Mouse (Mus musculus) neural tube, embryonic 14.5 days (tissue): ENCODE results near the gene Sult2a2. TPM values are rescaled to one million over a fixed set of nuclear protein-coding genes. Genes with fewer than 3 reads are reported as not detected.
"Not testable (repeated sequence)": the region's sequence is repeated elsewhere in the genome, so short reads cannot be mapped to it uniquely, and the experiment has no call there.

Source experiments
- ATAC-seq: fragments of 200-750 bp; cut with Nextera tagmentation; 2 replicates; pipeline ENCODE4 v1.8.0; 2017; ENCODE audit warnings: low read depth, mild to moderate bottlenecking, moderate TSS enrichment, moderate library complexity
- H3K27ac ChIP-seq: fragments of 300-500 bp; sonication (generic); 2 replicates; pipeline ENCODE4 v1.5.1; 2014; ENCODE audit warnings: low read depth, mild to moderate bottlenecking, control low read depth, low read length, moderate library complexity, mixed read lengths
- H3K27me3 ChIP-seq: fragments of 300-500 bp; sonication (generic); 2 replicates; pipeline ENCODE4 v1.6.1; 2014; ENCODE audit warnings: low read length; ENCODE audit not compliant: control insufficient read depth, insufficient read depth
- H3K36me3 ChIP-seq: fragments of 300-500 bp; sonication (generic); 2 replicates; pipeline ENCODE4 v1.6.1; 2014; ENCODE audit warnings: low read length, mixed read lengths; ENCODE audit not compliant: control insufficient read depth, insufficient read depth
- H3K4me1 ChIP-seq: fragments of 300-500 bp; sonication (generic); 2 replicates; pipeline ENCODE4 v1.6.1; 2014; ENCODE audit warnings: low read length; ENCODE audit not compliant: control insufficient read depth, insufficient read depth
- H3K4me2 ChIP-seq: fragments of 300-500 bp; sonication (generic); 2 replicates; pipeline ENCODE4 v1.6.1; 2014; ENCODE audit warnings: mild to moderate bottlenecking, low read depth, low read length, control low read depth
- H3K4me3 ChIP-seq: fragments of 300-500 bp; sonication (generic); 2 replicates; pipeline ENCODE4 v1.5.1; 2014; ENCODE audit warnings: low read depth, low read length, control low read depth, mixed read lengths
- H3K9ac ChIP-seq: fragments of 300-500 bp; sonication (generic); replicated peaks from 2 replicates; pipeline ENCODE4 v1.6.1; 2014; ENCODE audit warnings: low read depth, mild to moderate bottlenecking, control low read depth, low read length, mixed read lengths
- H3K9me3 ChIP-seq: fragments of 300-500 bp; sonication (generic); 2 replicates; pipeline ENCODE4 v1.6.1; 2016; ENCODE audit warnings: low read length; ENCODE audit not compliant: control insufficient read depth
- WGBS: fragments of 180-500 bp; shearing (Covaris S2); extraction: QIAGEN DNeasy Blood & Tissue Kit; methylation state at CpG from one replicate; pipeline ENCODE4 v1.1.7; 2014; 5-methylcytosine and 5-hydroxymethylcytosine counted together
- polyA plus RNA-seq: library from polyadenylated mRNA; unstranded; fragments of >200 nt; fragmentation: Nextera tagmentation; extraction: Ambion mirVana; gene quantifications from 2 replicates; pipeline ENCODE4 v1.2.1, GENCODE M21; 2014

Sult2a2 gene
- not detected in 2 replicates for polyA plus RNA-seq

GRCm38 (mm10) chr7:13733205-13733604 lies at the start of gene Sult2a2:
TSS of gene Sult2a2 (plus strand) at chr7:13733505.
- H3K27me3 ChIP-seq, H3K4me3 ChIP-seq, ATAC-seq, H3K4me2 ChIP-seq, H3K27ac ChIP-seq, H3K4me1 ChIP-seq, H3K9me3 ChIP-seq, H3K9ac ChIP-seq, H3K36me3 ChIP-seq: not testable (repeated sequence)
- WGBS = 77% methylated on average over 1 of the region's 2 CpGs

- H3K9me3 ChIP-seq = no peaks in the 10 kb centered on the region
- no peak overlapping the region for H3K9ac ChIP-seq
- no peaks in the 10 kb centered on the region for H3K36me3 ChIP-seq
- no peak overlapping the region for H3K4me2 ChIP-seq
- no peak overlapping the region for H3K27ac ChIP-seq
- no peak overlapping the region for H3K4me3 ChIP-seq
- no peaks in the 10 kb centered on the region for H3K4me1 ChIP-seq
- no peak for ATAC-seq
- 84% methylated on average over 1 of the region's 1 CpGs for WGBS
- no peaks in the 10 kb centered on the region for H3K27me3 ChIP-seq
These were observed 80.6 kb downstream of the Sult2a2 start for GRCm38 (mm10) chr7:13813913-13814312.

Other genes with a start within 250 kb of the Sult2a2 start
- not detected in 2 replicates for gene Bsph2, start 162.4 kb upstream of the Sult2a2 start, polyA plus RNA-seq
- not detected in 2 replicates for gene Sult2a5, start 109.5 kb upstream of the Sult2a2 start, polyA plus RNA-seq
- not detected in 2 replicates for gene Sult2a1, start 103.9 kb downstream of the Sult2a2 start, polyA plus RNA-seq